Mouse (Mus musculus) liver, embryonic 16.5 days (tissue): Measurements from ENCODE around the gene Zfp3. TPM values are rescaled to one million over a fixed set of nuclear protein-coding genes. Genes with fewer than 3 reads are reported as not detected.

ENCODE experiments used
- ATAC-seq: fragments of 200-750 bp; cut with Nextera tagmentation; 2 replicates; pipeline ENCODE4 v1.8.0; 2017; ENCODE audit warnings: low read depth, mild to moderate bottlenecking, moderate number of reproducible peaks, moderate library complexity
- H3K27ac ChIP-seq: fragments of 300-500 bp; sonication (generic); 2 replicates; pipeline ENCODE4 v1.5.1; 2014; ENCODE audit warnings: mild to moderate bottlenecking, low read length
- H3K27me3 ChIP-seq: fragments of 300-500 bp; sonication (generic); 2 replicates; pipeline ENCODE4 v1.6.1; 2014; ENCODE audit warnings: low read depth, low read length, mixed read lengths; ENCODE audit not compliant: control insufficient read depth, insufficient read depth
- H3K36me3 ChIP-seq: fragments of 300-500 bp; sonication (generic); 2 replicates; pipeline ENCODE4 v1.6.1; 2014; ENCODE audit warnings: mild to moderate bottlenecking; ENCODE audit not compliant: control insufficient read depth, insufficient read depth
- H3K4me1 ChIP-seq: fragments of 300-500 bp; sonication (generic); 2 replicates; pipeline ENCODE4 v1.6.1; 2014; ENCODE audit warnings: low read depth, low read length, mixed read lengths; ENCODE audit not compliant: control insufficient read depth
- H3K4me2 ChIP-seq: fragments of 300-500 bp; sonication (generic); 2 replicates; pipeline ENCODE4 v1.6.1; 2014; ENCODE audit warnings: low read depth, low read length, mixed read lengths
- H3K4me3 ChIP-seq: fragments of 300-500 bp; sonication (generic); 2 replicates; pipeline ENCODE4 v1.5.1; 2014; ENCODE audit warnings: low read depth, mild to moderate bottlenecking, low read length
- H3K9ac ChIP-seq: fragments of 300-500 bp; sonication (generic); 2 replicates; pipeline ENCODE4 v1.6.1; 2014; ENCODE audit warnings: low read depth, low read length
- H3K9me3 ChIP-seq: fragments of 300-500 bp; sonication (generic); replicated peaks from 2 replicates; pipeline ENCODE4 v1.6.1; 2016; ENCODE audit warnings: low read length; ENCODE audit not compliant: control insufficient read depth
- WGBS: fragments of 180-500 bp; shearing (Covaris S2); extraction: QIAGEN DNeasy Blood & Tissue Kit; methylation state at CpG from one replicate; pipeline ENCODE4 v1.1.7; 2014; ENCODE audit not compliant: insufficient replicate concordance; 5-methylcytosine and 5-hydroxymethylcytosine counted together
- polyA plus RNA-seq: library from polyadenylated mRNA; unstranded; fragments of >200 nt; fragmentation: Nextera tagmentation; extraction: Ambion mirVana; gene quantifications from 2 replicates; pipeline ENCODE4 v1.2.1, GENCODE M21; 2015

Gene Zfp3
- polyA plus RNA-seq, result 1.3 and 1.6 TPM in 2 replicates

- WGBS, result under 1% methylated on average over 78 of the region's 78 CpGs
- peak; percentile 84 for ATAC-seq
- H3K27ac ChIP-seq, result peak within 1 kb of the TSS; percentile 80
Observed at GRCm38 (mm10) chr11:70763936-70764808, at the start of gene Zfp3. Gene Zfp3, plus strand, starts transcription at chr11:70764209.

GRCm38 (mm10) chr11:70715832-70716231, 48.2 kb upstream of the Zfp3 start:
- no peak overlapping the region for H3K4me2 ChIP-seq
- H3K4me1 ChIP-seq, result no peaks in the 10 kb centered on the region
- H3K4me3 ChIP-seq, result no peak overlapping the region
- no peaks in the 10 kb centered on the region; the same call in 1 of the 2 replicates for H3K36me3 ChIP-seq
- ATAC-seq, result no peak
- no peaks in the 10 kb centered on the region; the same call in 1 of the 2 replicates for H3K27me3 ChIP-seq
- H3K9me3 ChIP-seq, result no peaks in the 10 kb centered on the region
- 63% methylated on average over 6 of the region's 6 CpGs for WGBS
- H3K27ac ChIP-seq, result no peak overlapping the region
- no peak overlapping the region for H3K9ac ChIP-seq

More at GRCm38 (mm10) chr11:70763936-70764808, at the start of gene Zfp3:
- Histone ChIP-seq H3K27me3 (no peaks in the 10 kb centered on the region), H3K9me3 (no peaks in the 10 kb centered on the region), H3K9ac (peak within 1 kb of the TSS; percentile 79), H3K4me1 (peaks cover 7% of the 10 kb centered on the region), H3K36me3 (no peaks in the 10 kb centered on the region; the same call in 1 of the 2 replicates), H3K4me2 (peak within 1 kb of the TSS; percentile 91), H3K4me3 (peak within 1 kb of the TSS; percentile 74)

- Histone ChIP-seq H3K36me3 (no peaks in the 10 kb centered on the region; the same call in 1 of the 2 replicates), H3K4me2 (no peak overlapping the region), H3K4me3 (no peak overlapping the region), H3K4me1 (no peaks in the 10 kb centered on the region), H3K27ac (no peak overlapping the region), H3K9ac (no peak overlapping the region), H3K9me3 (no peaks in the 10 kb centered on the region), H3K27me3 (no peaks in the 10 kb centered on the region; the same call in 1 of the 2 replicates)
- no peak for ATAC-seq
- WGBS, result 53% methylated on average over 5 of the region's 5 CpGs
Observed at GRCm38 (mm10) chr11:70718481-70718880, 45.5 kb upstream of the Zfp3 start.

DNA sequence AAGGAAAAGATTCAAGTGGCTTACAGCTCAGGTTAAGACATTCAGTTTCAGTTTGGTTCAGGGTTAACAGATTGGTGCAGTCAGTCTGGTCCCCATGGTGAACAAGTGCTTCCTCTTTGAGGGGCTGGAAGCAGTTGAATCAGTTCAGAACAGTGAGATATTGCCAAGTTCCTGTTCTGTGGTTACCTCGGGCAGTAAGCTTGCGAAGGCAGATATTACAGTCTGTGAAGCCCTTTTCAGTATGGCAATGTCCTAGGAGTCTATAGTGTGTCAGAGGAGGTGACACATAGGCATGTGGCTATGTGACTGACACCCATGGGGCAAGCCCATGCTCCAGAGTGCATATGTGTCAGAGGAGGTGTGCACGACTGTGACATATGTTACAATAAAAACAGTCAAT, 43.4 kb upstream of the Zfp3 start:
- Histone ChIP-seq H3K36me3 (no peaks in the 10 kb centered on the region; the same call in none of the 2 replicates), H3K4me2 (no peak overlapping the region), H3K9ac (no peak overlapping the region), H3K9me3 (no peaks in the 10 kb centered on the region), H3K4me3 (no peak overlapping the region), H3K27me3 (no peaks in the 10 kb centered on the region; the same call in 1 of the 2 replicates), H3K4me1 (no peaks in the 10 kb centered on the region), H3K27ac (no peak overlapping the region)
- WGBS, result 26% methylated on average over 3 of the region's 3 CpGs
- ATAC-seq, result no peak

DNA sequence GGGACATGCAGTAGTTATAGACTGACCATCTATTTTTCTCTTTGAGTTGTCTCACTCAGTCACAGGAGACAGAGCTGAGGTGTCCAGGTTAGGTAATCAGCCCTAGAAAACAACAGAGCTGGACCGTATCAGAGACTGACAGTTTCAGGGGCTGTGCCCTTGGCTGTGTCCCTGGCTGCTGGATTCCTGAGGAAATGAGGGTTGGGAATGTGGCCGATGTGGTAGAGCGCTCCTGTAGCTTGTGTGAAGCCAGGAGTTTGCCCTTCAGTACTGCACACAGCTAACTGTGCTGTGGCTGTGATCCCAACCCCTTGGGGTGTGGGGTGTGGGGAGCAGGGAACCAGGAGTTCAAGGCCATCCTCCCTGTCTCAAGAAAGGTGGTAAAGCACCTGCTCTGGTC, 42.9 kb upstream of the Zfp3 start:
- Histone ChIP-seq H3K9me3 (no peaks in the 10 kb centered on the region), H3K4me3 (no peak overlapping the region), H3K36me3 (no peaks in the 10 kb centered on the region; the same call in none of the 2 replicates), H3K27ac (no peak overlapping the region), H3K4me1 (no peaks in the 10 kb centered on the region), H3K4me2 (no peak overlapping the region), H3K9ac (no peak overlapping the region), H3K27me3 (no peaks in the 10 kb centered on the region; the same call in 1 of the 2 replicates)
- WGBS, result 81% methylated on average over 3 of the region's 3 CpGs
- no peak for ATAC-seq

DNA sequence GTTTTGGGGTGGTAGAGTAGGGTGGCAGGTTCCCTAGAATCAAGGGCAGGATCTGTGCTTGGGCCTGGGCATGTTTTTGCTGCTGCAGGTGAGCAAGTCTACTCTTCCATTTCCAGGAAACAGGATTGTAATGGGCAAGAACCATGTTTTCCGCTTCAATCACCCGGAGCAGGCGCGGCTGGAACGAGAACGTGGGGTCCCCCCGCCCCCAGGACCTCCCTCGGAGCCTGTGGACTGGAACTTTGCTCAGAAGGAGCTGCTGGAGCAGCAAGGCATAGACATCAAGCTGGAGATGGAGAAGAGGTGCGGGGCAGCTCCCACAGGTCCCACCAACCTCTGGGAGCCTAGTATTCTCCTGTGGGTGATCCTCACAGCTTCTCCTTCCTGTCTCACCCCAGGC, 39.3 kb upstream of the Zfp3 start:
- no peaks in the 10 kb centered on the region for H3K9me3 ChIP-seq
- ATAC-seq, result no peak
- H3K27me3 ChIP-seq, result no peaks in the 10 kb centered on the region
- H3K36me3 ChIP-seq, result peaks cover 3% of the 10 kb centered on the region
- no peaks in the 10 kb centered on the region for H3K4me1 ChIP-seq
- H3K9ac ChIP-seq, result no peak overlapping the region
- H3K4me2 ChIP-seq, result no peak overlapping the region
- WGBS, result 69% methylated on average over 9 of the region's 9 CpGs
- no peak overlapping the region for H3K27ac ChIP-seq
- no peak overlapping the region for H3K4me3 ChIP-seq

DNA sequence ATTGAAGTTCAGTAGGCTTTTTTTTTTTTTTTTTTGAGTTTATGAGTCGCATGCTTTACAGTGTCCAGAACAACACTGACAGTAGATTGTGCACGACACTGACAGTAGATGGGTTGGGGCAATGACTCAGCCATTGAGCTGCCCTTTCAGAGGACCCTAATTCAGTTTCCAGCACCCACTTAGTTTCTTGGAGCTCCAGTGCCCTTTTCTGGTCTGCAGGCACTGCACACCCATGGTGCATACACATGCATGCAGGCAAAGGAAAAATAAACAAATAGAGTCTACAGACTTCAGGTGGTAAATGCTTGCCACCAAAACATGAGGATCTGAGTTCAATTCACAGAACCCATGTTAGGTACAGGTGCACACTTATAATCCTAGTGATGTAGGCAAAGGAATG, 37.4 kb upstream of the Zfp3 start:
- H3K27me3 ChIP-seq, result no peaks in the 10 kb centered on the region
- ATAC-seq, result no peak
- peaks cover 3% of the 10 kb centered on the region for H3K36me3 ChIP-seq
- H3K9ac ChIP-seq, result no peak overlapping the region
- H3K9me3 ChIP-seq, result no peaks in the 10 kb centered on the region
- H3K4me2 ChIP-seq, result no peak overlapping the region
- WGBS, result 64% methylated on average over 2 of the region's 2 CpGs
- no peak overlapping the region for H3K4me3 ChIP-seq
- no peak overlapping the region for H3K27ac ChIP-seq
- H3K4me1 ChIP-seq, result no peaks in the 10 kb centered on the region

- Histone ChIP-seq H3K4me3 (no peak overlapping the region), H3K27ac (no peak overlapping the region), H3K4me2 (no peak overlapping the region), H3K4me1 (no peaks in the 10 kb centered on the region), H3K9ac (no peak overlapping the region), H3K27me3 (no peaks in the 10 kb centered on the region), H3K9me3 (no peaks in the 10 kb centered on the region), H3K36me3 (peaks cover 3% of the 10 kb centered on the region)
- ATAC-seq, result no peak
- WGBS, result 36% methylated on average over 5 of the region's 5 CpGs
Observed at GRCm38 (mm10) chr11:70727385-70727784, 36.6 kb upstream of the Zfp3 start.

GRCm38 (mm10) chr11:70730427-70731038, 33.5 kb upstream of the Zfp3 start:
- peak overlapping the region; percentile 2; the same call in 1 of the 2 replicates for H3K27ac ChIP-seq
- 53% methylated on average over 9 of the region's 9 CpGs for WGBS
- 0 out of 2 replicates have a peak, but pooled peaks cover 3% of the 10 kb centered on the region for H3K36me3 ChIP-seq
- ATAC-seq, result peak; percentile 71
- H3K4me2 ChIP-seq, result no peak overlapping the region
- H3K27me3 ChIP-seq, result no peaks in the 10 kb centered on the region
- no peaks in the 10 kb centered on the region for H3K9me3 ChIP-seq
- no peak overlapping the region for H3K4me3 ChIP-seq
- no peak overlapping the region for H3K9ac ChIP-seq
- peaks cover 2% of the 10 kb centered on the region for H3K4me1 ChIP-seq
